Mouse (Mus musculus) forebrain, postnatal 0 days (tissue): ENCODE results near the gene Alpk3. TPM values are rescaled to one million over a fixed set of nuclear protein-coding genes. Genes with fewer than 3 reads are reported as not detected.

Source experiments
- ATAC-seq: fragments of 200-750 bp; cut with Nextera tagmentation; 2 replicates; pipeline ENCODE4 v1.8.0; 2017; ENCODE audit warnings: mild to moderate bottlenecking, moderate library complexity
- DNase-seq: peaks from one replicate; pipeline ENCODE4 v3.0.0-alpha.2; 2015
- H3K27ac ChIP-seq: fragments of 300-500 bp; sonication (generic); 2 replicates; pipeline ENCODE4 v1.5.1; 2014; ENCODE audit warnings: low read depth, mild to moderate bottlenecking, antibody characterized with exemption, low read length, moderate library complexity, mixed read lengths
- H3K27me3 ChIP-seq: fragments of 300-500 bp; sonication (generic); 2 replicates; pipeline ENCODE4 v1.6.1; 2014; ENCODE audit warnings: mild to moderate bottlenecking, low read length, mixed read lengths; ENCODE audit not compliant: insufficient read depth
- H3K36me3 ChIP-seq: fragments of 300-500 bp; sonication (generic); 2 replicates; pipeline ENCODE4 v1.6.1; 2014; ENCODE audit warnings: mild to moderate bottlenecking, moderate library complexity; ENCODE audit not compliant: insufficient read depth
- H3K4me1 ChIP-seq: fragments of 300-500 bp; sonication (generic); 2 replicates; pipeline ENCODE4 v1.6.1; 2014; ENCODE audit warnings: antibody characterized with exemption; ENCODE audit not compliant: insufficient read depth
- H3K4me2 ChIP-seq: fragments of 300-500 bp; sonication (generic); 2 replicates; pipeline ENCODE4 v1.6.1; 2014; ENCODE audit warnings: low read depth, mild to moderate bottlenecking, moderate library complexity
- H3K4me3 ChIP-seq: fragments of 300-500 bp; sonication (generic); 2 replicates; pipeline ENCODE4 v1.5.1; 2014; ENCODE audit warnings: low read depth, low read length, mixed read lengths
- H3K9ac ChIP-seq: fragments of 300-500 bp; sonication (generic); 2 replicates; pipeline ENCODE4 v1.6.1; 2014; ENCODE audit warnings: mild to moderate bottlenecking
- H3K9me3 ChIP-seq: fragments of 300-500 bp; sonication (generic); 2 replicates; pipeline ENCODE4 v1.6.1; 2016; ENCODE audit warnings: low read length
- CTCF ChIP-seq: sonication (generic); IDR thresholded peaks from 2 replicates; pipeline ENCODE4 v1.5.1; 2016; ENCODE audit warnings: antibody characterized with exemption, control low read depth, low read depth
- WGBS: fragments of 180-500 bp; shearing (Covaris S2); extraction: QIAGEN DNeasy Blood & Tissue Kit; methylation state at CpG from one replicate; pipeline ENCODE4 v1.1.7; 2014; 5-methylcytosine and 5-hydroxymethylcytosine counted together
- polyA plus RNA-seq: library from polyadenylated mRNA; unstranded; fragments of >200 nt; fragmentation: Nextera tagmentation; extraction: Ambion mirVana; gene quantifications from 2 replicates; pipeline ENCODE4 v1.2.1, GENCODE M21; 2015
- total RNA-seq: library from RNA; depleted of rRNA; stranded (reverse); fragments of >200 nt; gene quantifications from 2 replicates; pipeline ENCODE4 v1.2.3, GENCODE M21; 2014

The Alpk3 gene
- total and polyA plus RNA-seq, 2 experiments from 2014 or later: 0.07 to 0.43 TPM

DNA sequence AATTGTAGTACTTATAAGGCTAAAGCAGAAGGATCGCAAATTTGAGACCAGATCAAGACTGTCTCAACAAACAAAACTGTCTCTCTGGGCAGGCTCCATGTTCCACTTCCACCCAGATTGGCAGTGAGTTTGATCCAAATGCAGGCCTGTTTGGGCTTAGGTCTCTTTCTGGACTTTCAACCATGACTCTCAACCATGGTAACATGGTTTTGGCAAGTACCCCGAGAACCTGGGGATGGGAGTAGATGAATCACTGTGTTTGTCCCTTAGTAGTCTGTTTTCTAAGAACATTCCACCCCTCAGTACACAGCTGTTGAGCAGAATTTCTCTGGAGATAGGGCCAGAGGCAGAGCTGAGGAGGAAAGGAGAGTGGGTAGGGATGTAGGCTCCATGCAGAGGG is 31.6 kb upstream of the Alpk3 start:
- no peak overlapping the region for H3K4me3 ChIP-seq
- 98% methylated on average over 2 of the region's 2 CpGs for WGBS
- TF ChIP-seq CTCF: no peak
- peaks cover 60% of the 10 kb centered on the region for H3K36me3 ChIP-seq
- no peaks in the 10 kb centered on the region for H3K9me3 ChIP-seq
- DNase-seq: no peak
- no peaks in the 10 kb centered on the region for H3K27me3 ChIP-seq
- no peak overlapping the region for H3K4me2 ChIP-seq
- H3K27ac ChIP-seq: no peak overlapping the region
- ATAC-seq: no peak
- H3K9ac ChIP-seq: no peak overlapping the region
- no peaks in the 10 kb centered on the region for H3K4me1 ChIP-seq

DNA sequence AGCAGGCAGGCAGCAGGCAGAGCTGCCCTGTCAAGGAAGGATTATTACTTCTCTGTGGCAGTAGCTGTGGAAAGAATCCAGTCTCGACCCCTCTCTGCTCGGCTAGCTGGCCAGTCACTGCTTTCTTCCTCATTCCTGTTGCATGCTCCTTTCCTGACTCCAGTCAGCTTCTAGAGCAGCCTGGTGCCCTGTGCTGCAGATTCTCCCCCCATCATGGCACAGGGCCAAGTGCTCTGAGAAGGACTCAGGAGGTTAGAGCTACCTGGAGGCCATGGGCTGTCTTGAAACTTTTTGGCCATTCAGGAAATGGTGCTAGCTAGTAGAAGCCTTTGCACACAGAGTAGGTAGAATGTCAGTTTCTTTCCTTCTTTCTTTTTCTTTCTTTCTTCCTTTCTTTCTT is 17.7 kb upstream of the Alpk3 start:
- ATAC-seq: 0 out of 2 replicates have a peak, but pooled peaks have one; percentile 6
- Histone ChIP-seq H3K9me3 (no peaks in the 10 kb centered on the region), H3K4me1 (no peaks in the 10 kb centered on the region), H3K4me2 (no peak overlapping the region), H3K27me3 (no peaks in the 10 kb centered on the region), H3K36me3 (peaks cover 75% of the 10 kb centered on the region), H3K4me3 (no peak overlapping the region), H3K27ac (no peak overlapping the region), H3K9ac (no peak overlapping the region)
- no peak for DNase-seq
- TF ChIP-seq CTCF: no peak
- 95% methylated on average over 2 of the region's 2 CpGs for WGBS

DNA sequence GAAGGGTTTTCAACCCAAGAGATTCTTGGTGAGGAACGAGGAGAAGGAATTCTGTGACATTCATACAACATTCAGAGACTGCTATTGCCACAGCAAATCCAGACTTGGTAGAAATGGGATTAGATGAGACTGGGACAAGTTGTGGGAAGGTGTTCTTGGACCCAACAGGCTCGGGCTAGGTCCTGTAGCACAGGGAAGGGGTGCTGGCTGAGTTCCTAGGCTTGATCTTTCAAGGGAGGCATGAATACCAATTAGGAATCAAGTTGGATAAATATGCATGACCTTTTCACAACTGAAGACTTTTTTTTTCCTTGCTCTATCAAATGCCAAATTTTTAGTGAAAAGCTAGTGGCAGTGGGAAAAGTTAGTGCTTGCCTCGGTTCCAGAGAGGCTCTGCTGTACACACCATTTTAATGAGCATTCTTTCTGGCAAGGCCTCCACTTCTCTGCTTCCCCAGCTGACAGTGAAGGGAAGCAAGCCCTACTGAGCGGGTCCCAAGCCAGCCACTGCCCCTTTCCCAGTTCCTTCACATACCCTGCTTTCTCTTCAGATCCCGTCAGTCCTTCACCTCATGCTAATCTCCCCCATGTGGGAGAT is 14.3 kb upstream of the Alpk3 start:
- H3K4me1 ChIP-seq: no peaks in the 10 kb centered on the region
- H3K27me3 ChIP-seq: no peaks in the 10 kb centered on the region
- no peak overlapping the region for H3K4me2 ChIP-seq
- DNase-seq (peak; percentile 46), ATAC-seq (peak; percentile 79)
- H3K9ac ChIP-seq: no peak overlapping the region
- 42% methylated on average over 5 of the region's 5 CpGs for WGBS
- H3K36me3 ChIP-seq: peaks cover 56% of the 10 kb centered on the region
- H3K9me3 ChIP-seq: no peaks in the 10 kb centered on the region
- TF ChIP-seq CTCF: no peak
- 0 out of 2 replicates have a peak overlapping the region, but pooled peaks have one; percentile 62 for H3K27ac ChIP-seq
- H3K4me3 ChIP-seq: no peak overlapping the region

DNA sequence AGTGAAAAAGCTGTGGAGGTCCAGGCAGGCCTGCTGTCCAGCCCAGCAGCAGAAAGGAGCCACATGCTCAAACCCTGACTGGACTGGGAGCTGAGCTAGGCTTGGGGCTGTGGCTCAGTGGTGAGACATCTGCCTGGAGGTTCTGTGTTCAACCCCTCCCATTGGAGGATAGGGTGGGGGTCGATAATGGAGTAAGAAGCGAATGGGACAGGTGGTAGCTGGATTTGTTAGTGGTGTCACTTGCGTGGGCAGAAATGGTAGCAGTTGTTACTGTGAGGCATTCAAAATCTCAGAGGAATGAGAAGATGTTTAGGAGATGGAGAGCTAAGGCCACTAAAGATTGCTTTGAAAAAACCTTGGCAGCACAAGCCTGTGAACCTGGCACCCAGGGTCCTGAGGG is 9.6 kb upstream of the Alpk3 start:
- Histone ChIP-seq H3K9me3 (no peaks in the 10 kb centered on the region), H3K4me3 (no peak overlapping the region), H3K27me3 (no peaks in the 10 kb centered on the region), H3K4me1 (no peaks in the 10 kb centered on the region), H3K4me2 (no peak overlapping the region), H3K27ac (no peak overlapping the region), H3K9ac (no peak overlapping the region), H3K36me3 (peaks cover 10% of the 10 kb centered on the region)
- ATAC-seq (no peak), DNase-seq (no peak)
- TF ChIP-seq CTCF: no peak
- 92% methylated on average over 3 of the region's 3 CpGs for WGBS

DNA sequence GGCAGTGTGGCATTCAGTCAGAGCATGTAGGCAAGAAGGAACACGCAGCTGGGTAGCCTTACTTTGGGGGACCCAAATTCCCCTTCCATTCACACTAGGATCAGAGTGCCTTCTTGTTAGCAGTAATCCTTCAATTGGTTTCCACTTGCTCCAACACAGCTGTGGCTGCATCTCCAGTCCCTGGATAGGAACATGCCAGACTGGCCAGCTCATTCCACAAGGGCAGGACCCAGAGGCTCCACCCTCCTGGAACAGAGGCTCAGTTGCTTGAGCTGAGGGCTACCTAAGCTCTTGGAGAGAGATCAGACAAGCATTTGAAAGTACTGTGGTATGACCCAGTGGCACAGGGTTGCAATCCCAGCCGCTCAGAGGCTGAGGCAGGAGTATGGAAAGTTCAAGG is 8.9 kb upstream of the Alpk3 start:
- 75% methylated on average over 2 of the region's 2 CpGs for WGBS

DNA sequence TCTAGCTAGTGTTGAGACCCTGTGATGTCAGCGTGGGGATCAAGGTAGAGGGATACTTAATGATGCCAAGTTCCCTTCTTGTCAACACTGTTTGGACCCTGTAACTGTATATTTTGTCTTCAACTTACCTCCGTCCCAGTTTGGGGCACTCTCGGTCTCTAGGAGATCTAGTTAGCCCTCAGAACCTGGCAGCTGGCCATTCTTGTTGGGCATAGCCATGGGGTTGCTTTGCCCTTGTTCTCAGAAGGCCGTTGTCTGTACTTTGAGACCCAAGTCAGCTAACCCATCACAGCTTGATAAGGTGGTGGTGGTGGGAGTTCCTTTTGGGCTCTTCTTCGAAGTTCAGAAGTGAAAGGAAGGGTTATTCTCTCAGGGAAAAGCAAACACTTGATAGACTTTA is 7.4 kb upstream of the Alpk3 start:
- no peaks in the 10 kb centered on the region for H3K27me3 ChIP-seq
- WGBS: 86% methylated on average over 5 of the region's 5 CpGs
- ATAC-seq (no peak), DNase-seq (no peak)
- no peak overlapping the region for H3K4me2 ChIP-seq
- H3K4me3 ChIP-seq: no peak overlapping the region
- no peak for TF ChIP-seq CTCF
- no peak overlapping the region for H3K27ac ChIP-seq
- H3K4me1 ChIP-seq: no peaks in the 10 kb centered on the region
- H3K9ac ChIP-seq: no peak overlapping the region
- no peaks in the 10 kb centered on the region for H3K9me3 ChIP-seq
- no peaks in the 10 kb centered on the region for H3K36me3 ChIP-seq

More for the DNA sequence above, 8.9 kb upstream of the Alpk3 start:
- Histone ChIP-seq H3K4me3 (no peak overlapping the region), H3K27ac (no peak overlapping the region), H3K27me3 (no peaks in the 10 kb centered on the region), H3K9me3 (no peaks in the 10 kb centered on the region), H3K4me2 (no peak overlapping the region), H3K36me3 (peaks cover 4% of the 10 kb centered on the region; the same call in 1 of the 2 replicates), H3K4me1 (no peaks in the 10 kb centered on the region), H3K9ac (no peak overlapping the region)
- DNase-seq (no peak), ATAC-seq (no peak)
- TF ChIP-seq CTCF: no peak

DNA sequence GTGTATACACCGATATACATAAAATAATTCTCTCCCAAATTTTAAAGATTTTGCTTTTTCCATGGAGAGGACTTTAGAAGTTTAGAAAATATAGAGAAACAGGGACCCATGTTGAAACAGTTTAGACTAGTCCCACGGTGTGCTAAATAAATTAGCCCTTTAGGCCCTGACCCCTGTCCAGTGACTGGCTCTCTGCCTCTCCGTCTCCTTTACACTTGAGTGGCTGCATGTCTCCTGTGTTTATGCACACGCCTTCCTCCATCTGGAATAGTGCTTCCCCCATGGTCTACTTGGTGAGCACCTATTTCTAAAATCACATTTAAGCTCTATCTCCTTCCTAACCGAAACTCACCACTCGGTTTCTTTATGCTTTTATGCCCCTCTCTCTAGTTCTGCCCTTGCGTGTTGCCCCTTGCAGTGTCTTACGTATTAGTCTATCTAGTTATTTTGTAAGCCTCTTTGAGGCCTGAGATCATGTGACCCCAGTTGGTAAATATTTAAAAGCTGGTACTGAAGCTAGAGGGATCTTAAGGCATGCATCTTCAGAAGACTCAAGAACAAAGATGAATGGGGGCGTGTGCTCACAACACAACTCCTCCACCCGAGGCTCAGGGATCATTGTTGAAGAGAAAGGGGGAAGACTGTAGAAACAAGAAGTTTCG is 1.6 kb upstream of the Alpk3 start:
- no peaks in the 10 kb centered on the region for H3K27me3 ChIP-seq
- WGBS: 85% methylated on average over 11 of the region's 11 CpGs
- TF ChIP-seq CTCF: no peak
- H3K4me1 ChIP-seq: no peaks in the 10 kb centered on the region
- H3K4me2 ChIP-seq: no peak overlapping the region
- H3K36me3 ChIP-seq: no peaks in the 10 kb centered on the region
- H3K27ac ChIP-seq: no peak overlapping the region
- H3K9me3 ChIP-seq: no peaks in the 10 kb centered on the region
- DNase-seq (no peak), ATAC-seq (no peak)
- no peak overlapping the region for H3K4me3 ChIP-seq
- no peak overlapping the region for H3K9ac ChIP-seq
